Mouse (Mus musculus): ENCODE data around the gene F8. TPM values are rescaled to one million over a fixed set of nuclear protein-coding genes. Genes with fewer than 3 reads are reported as not detected.

F8 gene
- polyA plus RNA-seq (2014; fragmentation: Nextera tagmentation; extraction: Ambion mirVana), result 1.7 and 2.9 TPM in 2 replicates

- 20% methylated on average over 23 of the region's 25 CpGs for WGBS
- Histone ChIP-seq H3K36me3 (ENCODE audit: control insufficient read depth, insufficient read depth, low read length) (no peaks in the 10 kb centered on the region), H3K4me1 (ENCODE audit: control insufficient read depth, insufficient read depth, low read length) (no peaks in the 10 kb centered on the region), H3K4me3 (ENCODE audit: low read depth, low read length) (peak within 1 kb of the TSS; percentile 47), H3K27ac (ENCODE audit: low read length) (peak within 1 kb of the TSS; percentile 75), H3K27me3 (ENCODE audit: control insufficient read depth, insufficient read depth, low read length) (no peaks in the 10 kb centered on the region), H3K4me2 (replicated peaks; ENCODE audit: low read depth, low read length) (peak within 1 kb of the TSS; percentile 38), H3K9ac (replicated peaks; ENCODE audit: low read depth, low read length) (peak within 1 kb of the TSS; percentile 52), H3K9me3 (ENCODE audit: control insufficient read depth, low read depth, low read length) (no peaks in the 10 kb centered on the region)
- ATAC-seq (ENCODE audit: insufficient number of reproducible peaks, insufficient read depth, low FRiP score, low read depth), result peak; percentile 97
These were observed at the start of gene F8, which contains the start of gene Fundc2 for GRCm38 (mm10) chrX:75382195-75382771. Gene F8, minus strand, starts transcription at chrX:75382615. Gene Fundc2, plus strand, starts transcription at chrX:75382399.

GRCm38 (mm10) chrX:75415936-75416785 is 33.7 kb upstream of the F8 start, which contains the start of the genes Cmc4, Mtcp1 and Brcc3:
Gene Cmc4, minus strand, starts transcription at chrX:75416584.
Gene Mtcp1, minus strand, starts transcription at chrX:75416588.
Gene Brcc3, plus strand, starts transcription at chrX:75416628.
- peak within 1 kb of the TSS; percentile 44 for H3K4me2 ChIP-seq (replicated peaks; ENCODE audit: low read depth, low read length)
- peak; percentile 100 for ATAC-seq (ENCODE audit: insufficient number of reproducible peaks, insufficient read depth, low FRiP score, low read depth)
- no peaks in the 10 kb centered on the region for H3K36me3 ChIP-seq (ENCODE audit: control insufficient read depth, insufficient read depth, low read length)
- H3K9me3 ChIP-seq (ENCODE audit: control insufficient read depth, low read depth, low read length), result no peaks in the 10 kb centered on the region
- H3K27ac ChIP-seq (ENCODE audit: low read length), result peak within 1 kb of the TSS; percentile 84
- H3K4me3 ChIP-seq (ENCODE audit: low read depth, low read length), result peak within 1 kb of the TSS; percentile 46
- WGBS, result 16% methylated on average over 52 of the region's 52 CpGs
- peak within 1 kb of the TSS; percentile 57 for H3K9ac ChIP-seq (replicated peaks; ENCODE audit: low read depth, low read length)
- H3K4me1 ChIP-seq (ENCODE audit: control insufficient read depth, insufficient read depth, low read length), result no peaks in the 10 kb centered on the region
- H3K27me3 ChIP-seq (ENCODE audit: control insufficient read depth, insufficient read depth, low read length), result no peaks in the 10 kb centered on the region

GRCm38 (mm10) chrX:75409711-75410110 is 27.3 kb upstream of the F8 start:
- Histone ChIP-seq H3K27ac (ENCODE audit: low read length) (no peak overlapping the region), H3K4me2 (replicated peaks; ENCODE audit: low read depth, low read length) (no peak overlapping the region), H3K36me3 (ENCODE audit: control insufficient read depth, insufficient read depth, low read length) (no peaks in the 10 kb centered on the region), H3K9ac (replicated peaks; ENCODE audit: low read depth, low read length) (no peak overlapping the region), H3K4me3 (ENCODE audit: low read depth, low read length) (no peak overlapping the region), H3K9me3 (ENCODE audit: control insufficient read depth, low read depth, low read length) (no peaks in the 10 kb centered on the region), H3K27me3 (ENCODE audit: control insufficient read depth, insufficient read depth, low read length) (no peaks in the 10 kb centered on the region), H3K4me1 (ENCODE audit: control insufficient read depth, insufficient read depth, low read length) (no peaks in the 10 kb centered on the region)
- 89% methylated on average over 1 of the region's 1 CpGs for WGBS
- no peak for ATAC-seq (ENCODE audit: insufficient number of reproducible peaks, insufficient read depth, low FRiP score, low read depth)

GRCm38 (mm10) chrX:75403350-75403749 is 20.9 kb upstream of the F8 start:
- Histone ChIP-seq H3K9me3 (ENCODE audit: control insufficient read depth, low read depth, low read length) (no peaks in the 10 kb centered on the region), H3K4me3 (ENCODE audit: low read depth, low read length) (no peak overlapping the region), H3K27me3 (ENCODE audit: control insufficient read depth, insufficient read depth, low read length) (no peaks in the 10 kb centered on the region), H3K9ac (replicated peaks; ENCODE audit: low read depth, low read length) (no peak overlapping the region), H3K27ac (ENCODE audit: low read length) (no peak overlapping the region), H3K36me3 (ENCODE audit: control insufficient read depth, insufficient read depth, low read length) (no peaks in the 10 kb centered on the region), H3K4me2 (replicated peaks; ENCODE audit: low read depth, low read length) (no peak overlapping the region), H3K4me1 (ENCODE audit: control insufficient read depth, insufficient read depth, low read length) (no peaks in the 10 kb centered on the region)
- ATAC-seq (ENCODE audit: insufficient number of reproducible peaks, insufficient read depth, low FRiP score, low read depth), result no peak

- H3K9ac ChIP-seq (replicated peaks; ENCODE audit: low read depth, low read length), result no peak overlapping the region
- H3K4me2 ChIP-seq (replicated peaks; ENCODE audit: low read depth, low read length), result no peak overlapping the region
- H3K27me3 ChIP-seq (ENCODE audit: control insufficient read depth, insufficient read depth, low read length), result no peaks in the 10 kb centered on the region
- H3K4me3 ChIP-seq (ENCODE audit: low read depth, low read length), result no peak overlapping the region
- H3K9me3 ChIP-seq (ENCODE audit: control insufficient read depth, low read depth, low read length), result no peaks in the 10 kb centered on the region
- no peak for ATAC-seq (ENCODE audit: insufficient number of reproducible peaks, insufficient read depth, low FRiP score, low read depth)
- H3K36me3 ChIP-seq (ENCODE audit: control insufficient read depth, insufficient read depth, low read length), result no peaks in the 10 kb centered on the region
- no peak overlapping the region for H3K27ac ChIP-seq (ENCODE audit: low read length)
- WGBS, result 65% methylated on average over 2 of the region's 2 CpGs
- H3K4me1 ChIP-seq (ENCODE audit: control insufficient read depth, insufficient read depth, low read length), result no peaks in the 10 kb centered on the region
These were observed 20.3 kb upstream of the F8 start for GRCm38 (mm10) chrX:75402668-75403067.

- H3K4me2 ChIP-seq (replicated peaks; ENCODE audit: low read depth, low read length), result no peak overlapping the region
- H3K27me3 ChIP-seq (ENCODE audit: control insufficient read depth, insufficient read depth, low read length), result no peaks in the 10 kb centered on the region
- no peak for ATAC-seq (ENCODE audit: insufficient number of reproducible peaks, insufficient read depth, low FRiP score, low read depth)
- no peak overlapping the region for H3K4me3 ChIP-seq (ENCODE audit: low read depth, low read length)
- no peak overlapping the region for H3K27ac ChIP-seq (ENCODE audit: low read length)
- 76% methylated on average over 1 of the region's 1 CpGs for WGBS
- H3K9me3 ChIP-seq (ENCODE audit: control insufficient read depth, low read depth, low read length), result no peaks in the 10 kb centered on the region
- no peaks in the 10 kb centered on the region for H3K4me1 ChIP-seq (ENCODE audit: control insufficient read depth, insufficient read depth, low read length)
- H3K36me3 ChIP-seq (ENCODE audit: control insufficient read depth, insufficient read depth, low read length), result no peaks in the 10 kb centered on the region
- H3K9ac ChIP-seq (replicated peaks; ENCODE audit: low read depth, low read length), result no peak overlapping the region
These were observed 17.1 kb upstream of the F8 start for GRCm38 (mm10) chrX:75399471-75399870.

- H3K27me3 ChIP-seq (ENCODE audit: control insufficient read depth, insufficient read depth, low read length), result no peaks in the 10 kb centered on the region
- 62% methylated on average over 5 of the region's 5 CpGs for WGBS
- no peak overlapping the region for H3K9ac ChIP-seq (replicated peaks; ENCODE audit: low read depth, low read length)
- H3K4me3 ChIP-seq (ENCODE audit: low read depth, low read length), result peak overlapping the region; percentile 47; the same call in 1 of the 2 replicates
- H3K4me2 ChIP-seq (replicated peaks; ENCODE audit: low read depth, low read length), result peak overlapping the region; percentile 33; the same call in 1 of the 2 replicates
- no peaks in the 10 kb centered on the region for H3K9me3 ChIP-seq (ENCODE audit: control insufficient read depth, low read depth, low read length)
- no peaks in the 10 kb centered on the region for H3K4me1 ChIP-seq (ENCODE audit: control insufficient read depth, insufficient read depth, low read length)
- no peaks in the 10 kb centered on the region for H3K36me3 ChIP-seq (ENCODE audit: control insufficient read depth, insufficient read depth, low read length)
- peak; percentile 31; the same call in 1 of the 2 replicates for ATAC-seq (ENCODE audit: insufficient number of reproducible peaks, insufficient read depth, low FRiP score, low read depth)
- H3K27ac ChIP-seq (ENCODE audit: low read length), result no peak overlapping the region
These were observed 716 bp downstream of the F8 start for GRCm38 (mm10) chrX:75381699-75382098.

- WGBS, result 84% methylated on average over 1 of the region's 1 CpGs
- no peaks in the 10 kb centered on the region for H3K4me1 ChIP-seq (ENCODE audit: control insufficient read depth, insufficient read depth, low read length)
- no peaks in the 10 kb centered on the region for H3K9me3 ChIP-seq (ENCODE audit: control insufficient read depth, low read depth, low read length)
- no peak for ATAC-seq (ENCODE audit: insufficient number of reproducible peaks, insufficient read depth, low FRiP score, low read depth)
- H3K27ac ChIP-seq (ENCODE audit: low read length), result no peak overlapping the region
- no peaks in the 10 kb centered on the region for H3K36me3 ChIP-seq (ENCODE audit: control insufficient read depth, insufficient read depth, low read length)
- H3K9ac ChIP-seq (replicated peaks; ENCODE audit: low read depth, low read length), result no peak overlapping the region
- no peak overlapping the region for H3K4me2 ChIP-seq (replicated peaks; ENCODE audit: low read depth, low read length)
- H3K27me3 ChIP-seq (ENCODE audit: control insufficient read depth, insufficient read depth, low read length), result no peaks in the 10 kb centered on the region
- H3K4me3 ChIP-seq (ENCODE audit: low read depth, low read length), result no peak overlapping the region
These were observed 1.2 kb downstream of the F8 start for GRCm38 (mm10) chrX:75381176-75381575.

Measured in stomach, embryonic 14.5 days (tissue).